Mouse (Mus musculus) kidney, postnatal 14 days (tissue): ENCODE measurements around the gene Plxnd1.

ENCODE experiments used
- DNase-seq: peaks from one replicate; pipeline ENCODE4 v3.0.0; 2022; ENCODE audit warnings: mixed read lengths

Gene Plxnd1

GRCm38 (mm10) chr6:115998758-115999157 is 4.0 kb upstream of the Plxnd1 start:
- DNase-seq: no peak

- DNase-seq: no peak
Measured at GRCm38 (mm10) chr6:115997726-115998311, 3.0 kb upstream of the Plxnd1 start.

- peak; percentile 87 for DNase-seq
Measured at GRCm38 (mm10) chr6:115996171-115996851, 1.5 kb upstream of the Plxnd1 start.

- no peak for DNase-seq
Measured at GRCm38 (mm10) chr6:115995531-115995941, 731 bp upstream of the Plxnd1 start.

- DNase-seq: no peak
Measured at GRCm38 (mm10) chr6:115994146-115994876, 494 bp downstream of the Plxnd1 start.

GRCm38 (mm10) chr6:115993463-115994145 is 1.2 kb downstream of the Plxnd1 start:
- DNase-seq: no peak

GRCm38 (mm10) chr6:115992981-115993380 is 1.8 kb downstream of the Plxnd1 start:
- no peak for DNase-seq

- no peak for DNase-seq
Measured at GRCm38 (mm10) chr6:115991881-115992620, 2.8 kb downstream of the Plxnd1 start.

- DNase-seq: no peak
Measured at GRCm38 (mm10) chr6:115991108-115991880, 3.5 kb downstream of the Plxnd1 start.

- DNase-seq: no peak
Measured at GRCm38 (mm10) chr6:115990479-115990878, 4.3 kb downstream of the Plxnd1 start.

GRCm38 (mm10) chr6:115990056-115990455 is 4.7 kb downstream of the Plxnd1 start:
- DNase-seq: no peak

- no peak for DNase-seq
Measured at GRCm38 (mm10) chr6:115989607-115990006, 5.2 kb downstream of the Plxnd1 start.

GRCm38 (mm10) chr6:115989032-115989431 is 5.8 kb downstream of the Plxnd1 start:
- DNase-seq: no peak

GRCm38 (mm10) chr6:115987096-115987747 is 7.6 kb downstream of the Plxnd1 start:
- DNase-seq: peak; percentile 72

- DNase-seq: no peak
Measured at GRCm38 (mm10) chr6:115986472-115987095, 8.2 kb downstream of the Plxnd1 start.

- no peak for DNase-seq
Measured at GRCm38 (mm10) chr6:115985622-115986021, 9.2 kb downstream of the Plxnd1 start.

- no peak for DNase-seq
Measured at GRCm38 (mm10) chr6:115984580-115984979, 10.2 kb downstream of the Plxnd1 start.

- DNase-seq: peak; percentile 65
Measured at GRCm38 (mm10) chr6:115983306-115984038, 11.3 kb downstream of the Plxnd1 start.

GRCm38 (mm10) chr6:115982889-115983288 is 11.9 kb downstream of the Plxnd1 start:
- DNase-seq: peak; percentile 65

GRCm38 (mm10) chr6:115978596-115978995 is 16.2 kb downstream of the Plxnd1 start:
- no peak for DNase-seq
